Mouse (Mus musculus): ENCODE data around the gene Vmn2r94. TPM values are rescaled to one million over a fixed set of nuclear protein-coding genes. Genes with fewer than 3 reads are reported as not detected.

Vmn2r94 gene
- polyA plus RNA-seq (2017; shearing (Covaris generic)) = not detected

GRCm38 (mm10) chr17:18277656-18278055 is at the start of gene Vmn2r94:
TSS of gene Vmn2r94 (minus strand) at chr17:18277756.

GRCm38 (mm10) chr17:18297799-18298198 is 20.2 kb upstream of the Vmn2r94 start, which contains the start of gene Vmn2r93:
TSS of gene Vmn2r93 (plus strand) at chr17:18298099.

Other genes with a start within 250 kb of the Vmn2r94 start
- gene Vmn2r124, start 228.3 kb downstream of the Vmn2r94 start, polyA plus RNA-seq (2017; shearing (Covaris generic)) = not detected
- gene Vmn2r91, start 192.7 kb downstream of the Vmn2r94 start, polyA plus RNA-seq (2017; shearing (Covaris generic)) = not detected
- gene Vmn2r92, start 125.9 kb downstream of the Vmn2r94 start, polyA plus RNA-seq (2017; shearing (Covaris generic)) = 0.04 TPM
- gene Vmn2r93, start 20.3 kb upstream of the Vmn2r94 start, polyA plus RNA-seq (2017; shearing (Covaris generic)) = not detected
- gene Vmn2r95, start 146.3 kb upstream of the Vmn2r94 start, polyA plus RNA-seq (2017; shearing (Covaris generic)) = 0.02 TPM